Mouse (Mus musculus): ENCODE measurements at regions not wholly inside any gene's neighbourhood (a gene's known extent, or its start where the extent isn't known, plus 50 kb on each side); places are given as distances from the start of the nearest gene placed in this dataset.

GRCm38 (mm10) chr3:149638324-149638723 lies 648.0 kb upstream of the Adgrl2 start:
- no peak for DNase-seq
- intact Hi-C loops (cut with DNase I): no loop called here

DNA sequence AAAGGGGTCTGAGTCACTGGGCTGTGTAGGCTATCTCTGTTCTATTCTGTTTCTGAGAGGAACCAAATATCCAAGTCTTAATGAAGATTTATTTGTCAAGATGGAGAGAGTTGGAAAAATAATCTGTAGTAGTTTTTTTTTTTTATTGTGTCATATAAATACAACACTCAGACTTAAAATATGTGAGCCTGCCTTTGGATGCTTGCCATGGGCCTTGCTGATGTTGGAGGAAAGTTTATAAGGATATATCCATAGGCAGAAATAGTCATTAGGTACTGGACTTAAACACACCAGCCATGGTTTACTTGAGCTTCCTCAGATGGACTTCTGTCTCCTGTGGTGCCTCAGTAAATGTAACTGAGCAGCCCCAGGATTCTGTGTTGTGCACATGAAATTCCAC lies 635.8 kb upstream of the Adgrl2 start:
- intact Hi-C loops (cut with DNase I): no loop called here
- no peak for DNase-seq

DNA sequence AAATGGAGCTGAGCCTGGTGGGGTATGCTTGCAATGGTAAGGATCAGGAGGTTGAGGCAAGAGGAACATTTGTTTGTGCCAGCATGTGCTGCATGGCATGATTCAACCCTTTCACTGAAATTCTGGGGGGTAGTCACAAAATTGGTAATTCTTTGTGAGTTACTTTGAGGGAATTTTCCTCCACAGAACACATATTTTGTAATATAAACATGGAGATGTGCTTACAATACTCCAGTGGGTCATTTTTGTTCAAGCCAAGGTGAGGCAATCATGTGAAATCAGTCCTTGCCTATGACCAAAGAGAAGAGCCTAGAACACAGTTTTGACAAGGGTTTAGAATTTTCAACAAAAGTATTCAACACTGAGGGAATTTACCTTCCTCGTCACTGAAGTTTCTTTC lies 635.1 kb upstream of the Adgrl2 start:
- DNase-seq: no peak
- intact Hi-C loops (cut with DNase I): no loop called here

- intact Hi-C loops (cut with DNase I): no loop called here
- DNase-seq: no peak
Observed at GRCm38 (mm10) chr3:149625066-149625465, 634.7 kb upstream of the Adgrl2 start.

DNA sequence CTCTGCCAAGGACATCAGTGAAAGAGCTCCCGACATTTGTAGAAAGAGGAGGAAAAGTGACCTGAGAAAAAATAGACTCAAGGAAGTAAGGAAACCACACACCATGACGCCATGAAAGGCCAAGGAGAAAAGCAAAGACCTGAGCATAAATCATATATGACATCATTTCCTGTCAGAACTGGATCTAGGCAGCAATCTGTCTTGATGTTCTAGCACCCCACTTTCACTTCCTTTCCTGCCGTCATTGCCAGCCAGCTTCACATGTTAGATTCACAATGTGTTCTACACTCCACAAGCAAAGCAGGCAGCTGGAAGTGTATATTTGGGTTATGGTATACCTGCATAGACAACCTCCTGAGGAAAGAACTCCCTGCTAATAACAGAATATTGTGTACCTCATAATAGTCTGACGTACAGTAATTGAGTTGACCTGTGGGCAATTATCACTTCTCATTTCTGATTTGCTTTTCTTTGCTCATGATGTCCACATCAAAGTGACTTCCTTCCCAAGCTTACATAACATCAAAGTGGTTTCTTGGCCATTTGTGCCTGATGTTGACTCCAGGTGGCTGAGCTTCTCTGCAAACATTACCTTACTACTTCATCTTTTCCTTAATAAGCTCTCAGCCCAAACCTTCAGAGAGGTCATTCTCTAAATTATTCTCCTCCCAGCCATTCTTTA lies 633.6 kb upstream of the Adgrl2 start:
- intact Hi-C loops (cut with DNase I): no loop called here
- DNase-seq: no peak

DNA sequence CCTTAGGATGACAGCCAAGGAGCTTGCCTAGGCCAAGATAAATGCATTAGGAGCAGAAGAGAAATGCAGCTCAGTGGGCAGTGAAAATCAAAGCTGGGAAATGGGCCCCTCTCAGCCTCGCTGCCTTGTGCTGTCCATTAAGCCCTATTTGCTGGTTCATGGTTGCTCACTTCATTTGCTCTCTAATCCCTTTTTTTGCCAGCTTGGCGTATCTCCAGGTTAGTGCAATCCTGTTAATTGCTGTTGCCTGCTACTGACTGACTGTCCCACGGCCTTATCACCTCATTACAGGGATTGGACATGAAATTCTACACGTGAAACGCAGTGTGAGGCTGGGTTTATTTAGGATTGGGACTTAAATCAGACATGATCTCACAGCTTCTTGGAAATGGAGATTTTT lies 613.5 kb upstream of the Adgrl2 start:
- intact Hi-C loops (cut with DNase I): no loop called here
- DNase-seq: peak; percentile 41

GRCm38 (mm10) chr3:149601276-149601675 lies 610.9 kb upstream of the Adgrl2 start:
- no peak for DNase-seq
- intact Hi-C loops (cut with DNase I): no loop called here

- peak; percentile 15 for DNase-seq
- intact Hi-C loops (cut with DNase I): no loop called here
Observed at GRCm38 (mm10) chr3:149594470-149594869, 604.1 kb upstream of the Adgrl2 start.

DNA sequence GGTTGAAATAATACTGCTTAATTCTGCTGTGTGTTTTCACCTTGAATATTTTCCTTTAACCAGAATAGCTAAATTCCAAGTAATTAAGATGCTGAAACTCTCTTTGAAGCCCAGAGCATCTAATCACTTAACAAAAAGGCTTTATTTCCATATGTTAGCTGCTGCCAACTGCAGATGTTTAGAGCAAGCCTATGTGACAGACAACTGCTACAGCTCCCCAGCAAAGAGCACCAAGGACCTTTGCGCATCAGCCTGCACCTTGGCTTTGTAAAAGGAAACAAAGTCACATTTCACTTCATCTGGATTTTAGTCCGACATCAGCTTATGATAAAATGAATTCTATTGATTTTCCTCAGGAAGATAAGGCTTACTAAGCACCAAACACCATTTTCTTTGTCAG lies 595.4 kb upstream of the Adgrl2 start:
- intact Hi-C loops (cut with DNase I): no loop called here
- no peak for DNase-seq

GRCm38 (mm10) chr3:149581141-149581540 lies 590.8 kb upstream of the Adgrl2 start:
- no peak for DNase-seq
- intact Hi-C loops (cut with DNase I): no loop called here

GRCm38 (mm10) chr3:149575678-149576077 lies 585.3 kb upstream of the Adgrl2 start:
- intact Hi-C loops (cut with DNase I): no loop called here

GRCm38 (mm10) chr3:149566853-149567252 lies 576.5 kb upstream of the Adgrl2 start:
- intact Hi-C loops (cut with DNase I): no loop called here
- DNase-seq: no peak

More at GRCm38 (mm10) chr3:149575678-149576077, 585.3 kb upstream of the Adgrl2 start:
- no peak for DNase-seq

- intact Hi-C loops (cut with DNase I): no loop called here
- peak; percentile 90 for DNase-seq
Observed at GRCm38 (mm10) chr3:149550231-149550951, 560.0 kb upstream of the Adgrl2 start.

GRCm38 (mm10) chr3:149547045-149547444 lies 556.7 kb upstream of the Adgrl2 start:
- intact Hi-C loops (cut with DNase I): no loop called here
- DNase-seq: peak; percentile 6

- no peak for DNase-seq
- intact Hi-C loops (cut with DNase I): no loop called here
Observed at GRCm38 (mm10) chr3:149546256-149546655, 555.9 kb upstream of the Adgrl2 start.

GRCm38 (mm10) chr3:149534183-149534582 lies 543.8 kb upstream of the Adgrl2 start:
- intact Hi-C loops (cut with DNase I): no loop called here

GRCm38 (mm10) chr3:149530026-149530607 lies 539.8 kb upstream of the Adgrl2 start:
- intact Hi-C loops (cut with DNase I): no loop called here
- no peak for DNase-seq

More at GRCm38 (mm10) chr3:149534183-149534582, 543.8 kb upstream of the Adgrl2 start:
- no peak for DNase-seq

DNA sequence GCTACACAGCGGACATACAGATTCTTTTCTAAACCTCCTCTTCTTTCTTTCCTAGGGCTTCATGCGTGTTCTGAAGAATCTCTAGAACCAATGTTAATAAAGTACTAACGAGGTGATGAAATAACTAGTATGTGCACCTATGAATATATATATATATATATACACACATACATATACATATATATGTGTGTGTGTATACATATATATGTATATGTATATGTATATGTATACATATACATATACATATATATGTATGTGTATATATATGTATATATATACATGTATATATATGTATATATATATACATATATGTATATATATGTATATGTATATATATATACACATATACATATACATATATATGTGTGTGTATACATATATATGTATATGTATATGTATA lies 536.2 kb upstream of the Adgrl2 start:
- intact Hi-C loops (cut with DNase I): loop anchor here (2.0 kb wide), 1 partner anchor 60 kb away; no protein-coding TSS in a partner anchor
- DNase-seq: no peak

DNA sequence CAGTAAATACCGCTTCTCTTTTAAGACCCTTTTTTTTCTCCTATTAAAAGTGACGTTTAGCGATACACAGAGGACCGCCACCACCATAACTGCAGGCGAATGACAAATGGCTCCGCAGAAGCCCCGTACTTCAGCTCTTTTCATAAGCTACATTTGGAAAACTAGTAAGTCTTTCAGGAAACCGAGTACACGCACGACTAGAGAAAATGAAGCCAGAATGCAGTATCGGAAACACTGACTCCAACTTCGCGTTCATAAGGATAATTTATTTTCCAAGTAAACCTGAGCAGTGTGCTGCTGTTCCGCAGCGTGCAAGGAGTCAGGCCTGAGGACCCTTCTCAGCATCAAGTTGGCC lies 529.2 kb upstream of the Adgrl2 start:
- intact Hi-C loops (cut with DNase I): no loop called here
- no peak for DNase-seq

- intact Hi-C loops (cut with DNase I): no loop called here
- DNase-seq: no peak
Observed at GRCm38 (mm10) chr3:149518928-149519574, 528.7 kb upstream of the Adgrl2 start.

GRCm38 (mm10) chr3:149517537-149517936 lies 527.2 kb upstream of the Adgrl2 start:
- no peak for DNase-seq
- intact Hi-C loops (cut with DNase I): no loop called here

DNA sequence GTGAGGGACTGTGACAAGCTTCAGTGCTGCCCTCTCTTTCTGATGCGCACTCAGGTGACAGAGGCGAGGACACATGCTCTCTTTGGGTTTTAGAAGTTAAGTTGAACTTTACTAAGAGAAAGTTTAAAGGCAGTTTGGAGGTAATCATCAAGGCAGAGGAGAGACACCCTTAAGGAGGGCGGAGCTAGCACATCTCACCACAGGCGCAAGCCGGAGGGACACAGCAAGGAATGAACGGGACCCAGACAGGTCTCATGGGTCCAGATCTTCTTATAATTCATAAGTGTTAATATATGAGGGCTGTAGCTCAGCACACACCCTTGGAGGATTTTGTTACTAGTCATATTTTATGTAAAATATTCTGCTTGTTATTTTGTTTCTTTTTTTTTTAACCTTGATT lies 518.8 kb upstream of the Adgrl2 start:
- intact Hi-C loops (cut with DNase I): no loop called here
- DNase-seq: no peak
